Mouse (Mus musculus) olfactory bulb, adult 2 months (tissue): ENCODE results near the gene Nav2.

Experiments used
- CTCF ChIP-seq: fragments of 200-500 bp; IDR thresholded peaks from 2 replicates; pipeline ENCODE4 v1.5.1; 2012; ENCODE audit warnings: low read depth, mild to moderate bottlenecking, low read length, moderate library complexity; ENCODE audit not compliant: insufficient read depth
- POLR2A ChIP-seq: fragments of 200-500 bp; IDR thresholded peaks from 2 replicates; pipeline ENCODE4 v1.6.1; 2012; ENCODE audit warnings: mild to moderate bottlenecking, low read depth, low read length, moderate library complexity; ENCODE audit not compliant: insufficient read depth

DNA sequence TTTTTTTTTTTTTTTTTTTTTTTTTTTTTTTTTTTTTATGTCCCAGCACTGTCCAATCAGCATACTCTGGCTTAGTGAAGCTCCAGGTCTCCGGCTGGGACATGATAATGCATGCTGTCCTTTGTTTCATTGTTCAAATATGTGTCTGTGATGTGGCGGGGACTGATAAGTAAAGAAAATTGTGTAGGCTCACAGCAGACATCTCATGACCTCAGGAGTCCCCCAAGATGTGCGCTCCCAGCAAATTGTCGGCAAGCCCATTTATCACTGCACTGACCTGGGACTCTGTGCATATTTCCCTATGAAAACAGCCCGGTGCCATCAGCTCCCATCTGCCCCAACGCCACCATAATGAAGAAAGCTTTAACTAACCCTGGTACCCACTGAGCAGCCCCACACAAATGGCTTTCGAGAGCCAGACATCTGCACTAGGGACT, 110.0 kb downstream of the Nav2 start:
- TF ChIP-seq POLR2A = no peak
- no peak for TF ChIP-seq CTCF
